Mouse (Mus musculus): Measurements from ENCODE around the gene Lhfpl5.

Gene Lhfpl5

GRCm38 (mm10) chr17:28626937-28627336, 51.5 kb downstream of the Lhfpl5 start:
- DNase-seq (ENCODE audit: low spot score) = no peak

- DNase-seq (ENCODE audit: low spot score) = no peak
Observed at GRCm38 (mm10) chr17:28628248-28629124, 53.0 kb downstream of the Lhfpl5 start.

GRCm38 (mm10) chr17:28629125-28629524, 53.7 kb downstream of the Lhfpl5 start:
- no peak for DNase-seq (ENCODE audit: low spot score)
